Mouse (Mus musculus): ENCODE measurements at regions not wholly inside any gene's neighbourhood (a gene's known extent, or its start where the extent isn't known, plus 50 kb on each side); places are given as distances from the start of the nearest gene placed in this dataset.
"Not testable (repeated sequence)": the region's sequence is repeated elsewhere in the genome, so short reads cannot be mapped to it uniquely, and the experiment has no call there.

GRCm38 (mm10) chr8:8919582-8920503, 229.5 kb upstream of the Arglu1 start:
- DNase-seq (ENCODE audit: low spot score) = peak; percentile 72

GRCm38 (mm10) chr8:8919040-8919439, 228.7 kb upstream of the Arglu1 start:
- DNase-seq (ENCODE audit: low spot score) = no peak

- DNase-seq (ENCODE audit: low spot score) = no peak
These were observed 217.3 kb upstream of the Arglu1 start for GRCm38 (mm10) chr8:8907478-8908165.

GRCm38 (mm10) chr8:8892996-8893395, 202.7 kb upstream of the Arglu1 start:
- peak; percentile 20 for DNase-seq (ENCODE audit: low spot score)

GRCm38 (mm10) chr8:8877286-8877685, 187.0 kb upstream of the Arglu1 start:
- no peak for DNase-seq (ENCODE audit: low spot score)

GRCm38 (mm10) chr8:8876879-8877278, 186.6 kb upstream of the Arglu1 start:
- DNase-seq (ENCODE audit: low spot score) = no peak

- no peak for DNase-seq (ENCODE audit: low spot score)
These were observed 186.1 kb upstream of the Arglu1 start for GRCm38 (mm10) chr8:8876469-8876868.

- DNase-seq (ENCODE audit: low spot score) = no peak
These were observed 181.6 kb upstream of the Arglu1 start for GRCm38 (mm10) chr8:8871938-8872337.

- no peak for DNase-seq (ENCODE audit: low spot score)
These were observed 180.7 kb upstream of the Arglu1 start for GRCm38 (mm10) chr8:8871039-8871438.

GRCm38 (mm10) chr8:8870487-8870886, 180.2 kb upstream of the Arglu1 start:
- DNase-seq (ENCODE audit: low spot score) = peak; percentile 82

- no peak for DNase-seq (ENCODE audit: low spot score)
These were observed 179.0 kb upstream of the Arglu1 start for GRCm38 (mm10) chr8:8869338-8869737.

- no peak for DNase-seq (ENCODE audit: low spot score)
These were observed 177.6 kb upstream of the Arglu1 start for GRCm38 (mm10) chr8:8867924-8868323.

GRCm38 (mm10) chr8:8867126-8867777, 176.9 kb upstream of the Arglu1 start:
- no peak for DNase-seq (ENCODE audit: low spot score)

- no peak for DNase-seq (ENCODE audit: low spot score)
These were observed 172.4 kb upstream of the Arglu1 start for GRCm38 (mm10) chr8:8862767-8863166.

- no peak for DNase-seq (ENCODE audit: low spot score)
These were observed 171.1 kb upstream of the Arglu1 start for GRCm38 (mm10) chr8:8861331-8861940.

- DNase-seq (ENCODE audit: low spot score) = no peak
These were observed 168.3 kb upstream of the Arglu1 start for GRCm38 (mm10) chr8:8858636-8859035.

GRCm38 (mm10) chr8:8852656-8853366, 162.5 kb upstream of the Arglu1 start:
- DNase-seq (ENCODE audit: low spot score) = peak; percentile 50

- no peak for DNase-seq (ENCODE audit: low spot score)
These were observed 160.9 kb upstream of the Arglu1 start for GRCm38 (mm10) chr8:8851271-8851670.

- DNase-seq (ENCODE audit: low spot score) = no peak
These were observed 160.4 kb upstream of the Arglu1 start for GRCm38 (mm10) chr8:8850766-8851165.

GRCm38 (mm10) chr8:8847579-8847978, 157.3 kb upstream of the Arglu1 start:
- no peak for DNase-seq (ENCODE audit: low spot score)

- DNase-seq (ENCODE audit: low spot score) = no peak
These were observed 152.0 kb upstream of the Arglu1 start for GRCm38 (mm10) chr8:8842326-8842725.

- not testable (repeated sequence) for DNase-seq (ENCODE audit: low spot score)
These were observed 145.8 kb upstream of the Arglu1 start for GRCm38 (mm10) chr8:8836166-8836565.

Data from embryo, embryonic 10.5 days (tissue).